Mouse (Mus musculus) hindbrain, embryonic 14.5 days (tissue): ENCODE data around the gene Ralgps1. TPM values are rescaled to one million over a fixed set of nuclear protein-coding genes. Genes with fewer than 3 reads are reported as not detected.

ENCODE experiments used
- ATAC-seq: fragments of 200-750 bp; cut with Nextera tagmentation; 2 replicates; pipeline ENCODE4 v1.8.0; 2017; ENCODE audit warnings: moderate number of reproducible peaks, mild to moderate bottlenecking, moderate TSS enrichment, moderate library complexity; ENCODE audit not compliant: low FRiP score
- DNase-seq: peaks from one replicate; pipeline ENCODE4 v3.0.0-alpha.2; 2015; ENCODE audit warnings: low spot score
- H3K27ac ChIP-seq: fragments of 300-500 bp; sonication (generic); 2 replicates; pipeline ENCODE4 v1.5.1; 2014; ENCODE audit warnings: mild to moderate bottlenecking, moderate library complexity
- H3K27me3 ChIP-seq: fragments of 300-500 bp; sonication (generic); 2 replicates; pipeline ENCODE4 v1.6.1; 2014; ENCODE audit warnings: mild to moderate bottlenecking, low read length, mixed read lengths; ENCODE audit not compliant: control insufficient read depth, insufficient read depth
- H3K36me3 ChIP-seq: fragments of 300-500 bp; sonication (generic); replicated peaks from 2 replicates; pipeline ENCODE4 v1.6.1; 2014; ENCODE audit not compliant: control insufficient read depth, insufficient read depth
- H3K4me1 ChIP-seq: fragments of 300-500 bp; sonication (generic); replicated peaks from 2 replicates; pipeline ENCODE4 v1.6.1; 2014; ENCODE audit warnings: antibody characterized with exemption, low read length, mixed read lengths; ENCODE audit not compliant: control insufficient read depth, insufficient read depth
- H3K4me2 ChIP-seq: fragments of 300-500 bp; sonication (generic); replicated peaks from 2 replicates; pipeline ENCODE4 v1.6.1; 2014; ENCODE audit warnings: mild to moderate bottlenecking, moderate library complexity
- H3K4me3 ChIP-seq: fragments of 300-500 bp; sonication (generic); replicated peaks from 2 replicates; pipeline ENCODE4 v1.5.1; 2014; ENCODE audit warnings: mild to moderate bottlenecking, low read length
- H3K9ac ChIP-seq: fragments of 300-500 bp; sonication (generic); 2 replicates; pipeline ENCODE4 v1.6.1; 2014
- H3K9me3 ChIP-seq: fragments of 300-500 bp; sonication (generic); 2 replicates; pipeline ENCODE4 v1.6.1; 2016; ENCODE audit warnings: low read length; ENCODE audit not compliant: control insufficient read depth
- WGBS: fragments of 180-500 bp; shearing (Covaris S2); extraction: QIAGEN DNeasy Blood & Tissue Kit; methylation state at CpG from one replicate; pipeline ENCODE4 v1.1.7; 2014; 5-methylcytosine and 5-hydroxymethylcytosine counted together
- polyA plus RNA-seq: library from polyadenylated mRNA; unstranded; fragments of >200 nt; fragmentation: Nextera tagmentation; extraction: Ambion mirVana; gene quantifications from 2 replicates; pipeline ENCODE4 v1.2.1, GENCODE M21; 2014

Gene Ralgps1
- polyA plus RNA-seq, 1 experiment from 2014 or later, result 57.0 TPM

DNA sequence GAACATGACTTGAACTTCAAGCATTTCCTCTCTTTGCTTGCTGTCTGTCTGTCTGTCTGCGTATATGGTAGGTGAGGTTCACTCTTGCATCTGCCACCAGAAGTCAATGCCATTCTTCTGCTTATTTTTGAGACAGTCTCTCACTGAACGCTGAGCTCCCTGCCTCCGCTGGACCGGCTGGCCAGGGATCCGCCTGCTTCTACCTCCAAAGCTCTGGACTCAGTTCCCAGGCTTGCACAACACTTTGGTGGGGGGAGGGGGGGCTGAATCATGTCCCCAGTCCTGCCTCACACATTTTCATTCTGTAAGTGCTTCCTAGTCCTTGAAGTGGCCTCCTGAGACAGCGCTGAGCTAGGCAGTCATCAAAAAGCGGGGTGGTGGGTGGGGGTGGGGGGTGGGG is 27.8 kb upstream of the Ralgps1 start:
- ATAC-seq (no peak), DNase-seq (no peak)
- WGBS, result 82% methylated on average over 7 of the region's 7 CpGs
- Histone ChIP-seq H3K9ac (no peak overlapping the region), H3K27me3 (no peaks in the 10 kb centered on the region), H3K27ac (no peak overlapping the region), H3K4me3 (no peak overlapping the region), H3K4me2 (no peak overlapping the region), H3K9me3 (no peaks in the 10 kb centered on the region), H3K36me3 (no peaks in the 10 kb centered on the region), H3K4me1 (no peaks in the 10 kb centered on the region)

DNA sequence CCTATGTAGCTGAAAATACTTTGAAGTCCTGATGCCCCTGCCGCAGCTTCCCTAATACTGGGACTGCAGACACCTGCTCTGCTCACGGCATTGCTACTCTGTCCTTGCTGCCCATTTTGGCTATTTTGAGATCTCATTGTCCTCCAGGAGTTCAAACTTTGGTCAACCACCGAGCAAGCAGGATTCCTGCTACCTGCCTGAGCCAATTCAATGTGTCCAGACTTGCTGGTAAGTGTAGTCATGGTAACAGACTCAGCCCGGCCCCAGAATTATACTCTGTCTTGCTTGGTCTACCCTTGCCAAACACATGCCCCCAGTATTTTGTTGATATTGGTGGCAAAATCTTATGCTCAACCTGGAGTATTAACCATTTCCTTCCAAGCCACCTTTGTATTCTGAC is 25.8 kb upstream of the Ralgps1 start:
- no peaks in the 10 kb centered on the region for H3K9me3 ChIP-seq
- no peak overlapping the region for H3K4me3 ChIP-seq
- DNase-seq (no peak), ATAC-seq (no peak)
- no peaks in the 10 kb centered on the region for H3K36me3 ChIP-seq
- no peak overlapping the region for H3K27ac ChIP-seq
- H3K9ac ChIP-seq, result no peak overlapping the region
- no peaks in the 10 kb centered on the region for H3K4me1 ChIP-seq
- no peak overlapping the region for H3K4me2 ChIP-seq
- no peaks in the 10 kb centered on the region for H3K27me3 ChIP-seq
- WGBS, result 67% methylated on average over 4 of the region's 4 CpGs

DNA sequence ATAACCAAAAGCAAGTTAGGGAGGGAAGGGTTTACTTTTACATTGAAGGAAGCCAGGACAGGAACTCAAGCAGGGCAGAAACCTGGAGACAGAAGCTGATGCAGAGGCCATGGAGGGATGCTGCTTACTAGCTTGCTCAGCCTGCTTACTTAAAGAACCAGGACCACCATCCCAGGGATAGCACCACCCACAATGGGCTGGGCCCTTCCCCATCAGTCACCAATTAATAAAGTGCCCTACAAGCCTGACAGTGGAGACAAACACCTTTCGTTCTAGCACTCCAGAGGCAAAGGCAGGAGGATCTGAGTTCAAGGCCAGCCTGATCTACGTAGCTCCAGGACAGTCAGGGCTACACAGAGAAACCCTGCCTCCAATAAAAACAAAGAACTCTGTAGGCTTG is 23.8 kb upstream of the Ralgps1 start:
- no peak for DNase-seq
- no peak overlapping the region for H3K27ac ChIP-seq
- no peaks in the 10 kb centered on the region for H3K4me1 ChIP-seq
- no peak for ATAC-seq
- no peak overlapping the region for H3K4me2 ChIP-seq
- no peaks in the 10 kb centered on the region for H3K36me3 ChIP-seq
- no peaks in the 10 kb centered on the region for H3K9me3 ChIP-seq
- 85% methylated on average over 2 of the region's 2 CpGs for WGBS
- H3K9ac ChIP-seq, result no peak overlapping the region
- H3K4me3 ChIP-seq, result no peak overlapping the region
- H3K27me3 ChIP-seq, result no peaks in the 10 kb centered on the region

DNA sequence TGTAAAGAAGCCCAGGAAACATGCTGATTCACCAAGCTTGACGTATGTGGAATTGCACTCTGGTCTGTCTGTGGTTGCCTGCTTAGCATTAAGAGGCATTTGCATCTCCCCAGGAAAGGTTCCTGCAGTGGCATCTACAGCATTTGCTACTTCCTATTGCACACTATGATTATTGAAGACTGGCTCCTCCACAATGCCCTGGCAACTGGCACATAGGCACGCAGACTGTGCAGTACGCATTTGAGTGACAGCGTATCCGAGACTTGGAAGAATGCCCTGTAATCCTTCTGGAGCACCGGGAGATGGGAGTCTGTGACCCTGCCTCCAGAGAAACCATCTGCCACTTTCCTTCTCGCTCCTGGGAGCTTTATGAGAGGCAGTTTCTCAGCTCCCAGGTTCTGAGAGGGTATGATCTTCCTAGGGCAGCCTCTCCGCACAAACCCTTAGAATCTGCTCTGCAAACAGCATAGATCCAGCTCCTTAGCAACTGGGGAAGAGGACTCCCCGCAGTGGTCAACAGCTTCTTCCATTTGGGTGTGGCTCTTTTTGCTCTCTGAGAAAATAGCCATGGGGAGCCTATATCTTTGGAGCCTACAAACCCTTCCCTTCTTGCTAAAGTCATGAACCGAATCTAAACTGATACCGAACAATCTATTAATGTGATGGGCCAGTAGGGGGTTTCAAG is 22.8 kb upstream of the Ralgps1 start:
- ATAC-seq (peak; percentile 59; the same call in 1 of the 2 replicates), DNase-seq (peak; percentile 58)
- Histone ChIP-seq H3K36me3 (no peaks in the 10 kb centered on the region), H3K27ac (peak overlapping the region; percentile 26; the same call in 1 of the 2 replicates), H3K4me3 (no peak overlapping the region), H3K9ac (no peak overlapping the region), H3K4me1 (no peaks in the 10 kb centered on the region), H3K4me2 (no peak overlapping the region), H3K27me3 (no peaks in the 10 kb centered on the region), H3K9me3 (no peaks in the 10 kb centered on the region)
- WGBS, result 62% methylated on average over 11 of the region's 11 CpGs

DNA sequence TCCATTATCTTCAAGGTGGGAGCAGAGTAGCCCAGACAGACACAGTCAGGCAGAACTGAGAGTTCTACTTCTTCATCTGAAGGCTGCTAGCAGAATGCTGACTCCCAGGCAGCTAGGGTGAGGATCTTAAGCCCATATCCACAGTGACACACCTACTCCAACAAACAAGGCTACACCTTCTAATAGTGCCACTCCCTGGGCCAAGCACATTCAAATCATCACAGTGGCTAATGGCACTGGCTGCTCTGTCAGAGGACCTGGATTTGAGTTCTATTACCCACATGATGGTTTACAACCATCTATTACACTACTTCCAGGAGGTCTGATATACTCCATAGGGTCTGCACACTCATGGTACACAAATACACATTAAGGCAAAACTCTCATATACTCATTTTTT is 21.7 kb upstream of the Ralgps1 start:
- Histone ChIP-seq H3K9ac (no peak overlapping the region), H3K27me3 (no peaks in the 10 kb centered on the region), H3K4me2 (no peak overlapping the region), H3K36me3 (no peaks in the 10 kb centered on the region), H3K4me3 (no peak overlapping the region), H3K4me1 (no peaks in the 10 kb centered on the region), H3K9me3 (no peaks in the 10 kb centered on the region), H3K27ac (no peak overlapping the region)
- DNase-seq (no peak), ATAC-seq (no peak)

DNA sequence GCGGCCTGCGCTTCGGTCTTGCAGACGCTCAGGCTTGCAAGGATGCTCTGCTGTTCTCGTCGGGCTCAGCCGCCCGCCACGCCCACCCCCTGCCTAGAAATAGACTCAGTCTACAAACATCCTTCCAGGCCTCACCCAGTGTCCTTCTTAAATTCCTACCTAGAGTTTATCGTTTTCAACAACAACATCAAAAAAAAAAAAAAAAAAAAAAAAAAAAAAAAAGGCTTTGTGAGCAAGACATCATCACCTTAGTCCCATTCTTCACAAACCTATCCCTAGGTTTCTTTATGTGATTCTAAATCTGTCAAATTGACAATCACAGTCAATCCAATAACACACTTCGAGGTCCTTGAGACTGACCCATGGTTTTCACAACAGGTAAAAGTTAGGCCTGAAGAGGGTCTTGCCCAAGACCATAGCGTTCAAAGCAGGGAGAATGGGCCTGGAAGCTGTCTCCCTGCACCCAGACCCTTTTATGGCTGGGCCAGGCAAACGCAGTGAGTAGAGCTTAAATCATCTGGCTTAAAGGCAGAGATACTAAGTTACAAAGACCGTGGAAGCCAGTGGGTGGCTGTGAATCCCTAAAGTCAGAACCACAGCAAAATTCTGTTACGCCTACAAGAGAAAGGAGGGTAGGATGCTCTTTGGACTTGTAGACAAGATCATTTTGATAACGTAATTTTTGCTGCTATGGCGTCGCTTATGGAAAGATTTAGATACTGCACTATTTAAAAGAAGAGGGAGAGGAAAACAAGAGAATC is 542 bp upstream of the Ralgps1 start:
- peaks cover 14% of the 10 kb centered on the region for H3K36me3 ChIP-seq
- peak overlapping the region; percentile 96 for H3K27ac ChIP-seq
- DNase-seq (no peak), ATAC-seq (no peak)
- 30% methylated on average over 18 of the region's 18 CpGs for WGBS
- H3K4me2 ChIP-seq, result peak overlapping the region; percentile 60
- H3K4me1 ChIP-seq, result peaks cover 13% of the 10 kb centered on the region; the same call in 1 of the 2 replicates
- peak overlapping the region; percentile 14; the same call in 1 of the 2 replicates for H3K9ac ChIP-seq
- H3K27me3 ChIP-seq, result no peaks in the 10 kb centered on the region
- peak overlapping the region; percentile 54 for H3K4me3 ChIP-seq
- 0 out of 2 replicates have a peak, but pooled peaks cover 3% of the 10 kb centered on the region for H3K9me3 ChIP-seq

DNA sequence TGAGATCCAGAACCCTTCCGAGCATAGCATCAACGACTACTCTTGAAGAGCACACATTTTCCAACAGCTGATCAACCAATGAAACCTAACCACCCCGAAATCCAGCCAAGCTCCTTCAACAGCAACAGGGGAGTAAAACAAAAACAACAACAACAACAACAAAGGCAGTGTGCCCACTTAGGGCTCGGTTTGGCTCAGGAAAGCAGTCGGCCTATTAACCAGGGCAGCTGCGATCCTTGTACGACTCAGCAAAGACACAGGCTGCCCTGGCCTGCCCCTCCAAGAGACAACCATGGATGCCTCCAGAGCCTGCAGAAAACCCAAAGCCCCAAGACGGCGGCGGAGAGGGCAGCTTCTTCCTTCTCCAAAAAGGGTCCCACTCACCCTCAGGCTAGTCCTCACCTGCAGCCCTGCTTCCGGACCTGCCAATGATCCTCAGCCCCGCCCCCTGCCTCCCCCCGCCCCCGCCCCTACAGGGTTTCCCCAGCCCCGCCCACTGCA is 960 bp downstream of the Ralgps1 start:
- 8% methylated on average over 12 of the region's 15 CpGs for WGBS
- ATAC-seq, result peak; percentile 28

DNA sequence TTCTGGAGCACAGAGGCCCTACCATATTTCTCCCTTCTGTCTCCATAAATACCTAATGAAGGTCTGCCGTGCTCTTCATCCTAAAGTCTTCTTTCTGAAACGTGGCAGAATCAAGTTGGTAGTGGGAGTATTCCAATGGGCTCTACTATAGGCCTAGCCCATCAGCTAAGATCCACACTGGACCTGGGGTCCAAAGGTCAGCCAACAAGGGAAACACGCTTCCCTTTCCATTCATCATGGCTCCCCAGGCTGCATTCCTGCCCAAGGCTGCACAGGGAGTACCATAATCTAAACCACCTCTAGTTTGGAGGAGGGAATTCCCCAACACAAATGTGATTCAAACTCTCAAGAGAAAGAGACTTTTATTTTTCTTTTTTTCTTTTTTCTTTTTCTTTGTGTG is 1.8 kb downstream of the Ralgps1 start:
- H3K4me2 ChIP-seq, result peak overlapping the region; percentile 60; the same call in 1 of the 2 replicates

More for the DNA sequence above, 960 bp downstream of the Ralgps1 start:
- Histone ChIP-seq H3K4me1 (peaks cover 13% of the 10 kb centered on the region; the same call in 1 of the 2 replicates), H3K4me3 (peak overlapping the region; percentile 54), H3K36me3 (peaks cover 17% of the 10 kb centered on the region), H3K9ac (peak overlapping the region; percentile 71), H3K9me3 (no peaks in the 10 kb centered on the region), H3K27me3 (no peaks in the 10 kb centered on the region), H3K4me2 (peak overlapping the region; percentile 60), H3K27ac (peak overlapping the region; percentile 96)
- no peak for DNase-seq

DNA sequence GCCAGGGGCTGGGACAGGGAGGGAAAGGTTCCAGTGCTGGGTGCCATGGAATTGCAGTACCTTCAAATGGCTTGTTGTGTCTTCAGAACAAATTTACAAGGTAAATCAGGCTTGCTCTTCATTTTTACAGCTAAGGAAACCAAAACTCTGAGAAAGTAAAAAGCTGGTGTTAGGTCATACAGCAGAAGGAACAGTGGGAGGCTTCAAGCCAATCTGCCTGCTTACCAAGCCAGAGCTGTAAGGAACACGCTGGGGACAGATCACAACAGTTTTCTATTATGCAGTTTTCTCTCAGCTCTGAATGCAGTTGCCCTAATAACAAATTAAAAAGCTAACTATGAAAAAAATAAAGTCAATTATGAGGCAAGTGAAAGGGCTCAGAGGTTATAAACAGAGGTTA is 2.8 kb downstream of the Ralgps1 start:
- no peak for DNase-seq
- Histone ChIP-seq H3K4me3 (no peak overlapping the region), H3K27me3 (no peaks in the 10 kb centered on the region), H3K9ac (no peak overlapping the region), H3K36me3 (peaks cover 17% of the 10 kb centered on the region), H3K27ac (no peak overlapping the region), H3K4me2 (no peak overlapping the region), H3K4me1 (peaks cover 13% of the 10 kb centered on the region; the same call in 1 of the 2 replicates), H3K9me3 (no peaks in the 10 kb centered on the region)
- 79% methylated on average over 1 of the region's 1 CpGs for WGBS
- no peak for ATAC-seq

More for the DNA sequence above, 1.8 kb downstream of the Ralgps1 start:
- no peak overlapping the region for H3K27ac ChIP-seq
- H3K4me3 ChIP-seq, result no peak overlapping the region
- no peak overlapping the region for H3K9ac ChIP-seq
- H3K9me3 ChIP-seq, result no peaks in the 10 kb centered on the region
- H3K27me3 ChIP-seq, result no peaks in the 10 kb centered on the region
- H3K4me1 ChIP-seq, result peaks cover 13% of the 10 kb centered on the region; the same call in 1 of the 2 replicates
- DNase-seq (no peak), ATAC-seq (no peak)
- peaks cover 17% of the 10 kb centered on the region for H3K36me3 ChIP-seq
- 67% methylated on average over 3 of the region's 3 CpGs for WGBS
